Mouse (Mus musculus) erythroblast, embryonic 14.5 days (primary cell): ENCODE results near the gene Ifi206.

Source experiments
- GATA1 ChIP-seq: IDR thresholded peaks from 2 replicates; pipeline ENCODE4 v1.6.1; 2012; ENCODE audit warnings: low read length, inconsistent platforms, mixed read lengths
- TAL1 ChIP-seq: IDR thresholded peaks from 3 replicates; pipeline ENCODE4 v1.6.1; 2012; ENCODE audit warnings: low read length, inconsistent platforms, mixed read lengths

- TF ChIP-seq TAL1 (no peak), GATA1 (no peak)
Observed at GRCm38 (mm10) chr1:173418516-173418915, 72.3 kb downstream of the Ifi206 start.
